Mouse (Mus musculus): ENCODE data around the gene Cd300e. TPM values are rescaled to one million over a fixed set of nuclear protein-coding genes. Genes with fewer than 3 reads are reported as not detected.

Gene Cd300e
- polyA plus RNA-seq, 1 experiment from 2014 or later = not detected

DNA sequence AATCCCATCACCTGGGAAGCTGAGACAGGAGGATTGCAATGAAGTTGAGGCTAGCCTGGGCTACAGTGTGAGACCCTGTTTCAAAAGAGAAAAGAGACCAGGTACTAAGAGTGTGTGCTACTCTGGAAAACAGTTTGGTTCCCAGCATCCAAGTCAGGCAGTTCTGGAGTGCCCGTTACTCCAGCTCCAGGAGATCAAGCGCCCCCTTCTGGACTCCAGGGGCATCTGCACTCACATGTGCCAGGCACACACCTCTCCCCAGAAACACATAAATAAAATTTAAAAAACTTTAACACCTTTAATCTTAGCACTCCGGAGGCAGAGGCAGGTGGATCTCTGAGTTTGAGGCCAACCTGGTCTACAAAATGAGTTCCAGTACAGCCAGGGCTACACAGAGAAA is 19.4 kb upstream of the Cd300e start:
- Histone ChIP-seq H3K9ac (replicated peaks) (no peak overlapping the region), H3K27me3 (peaks cover 21% of the 10 kb centered on the region), H3K4me3 (replicated peaks) (no peak overlapping the region), H3K9me3 (no peaks in the 10 kb centered on the region), H3K36me3 (no peaks in the 10 kb centered on the region), H3K4me1 (replicated peaks) (no peaks in the 10 kb centered on the region), H3K4me2 (no peak overlapping the region), H3K27ac (no peak overlapping the region)
- no peak for ATAC-seq (ENCODE audit: insufficient number of reproducible peaks, insufficient read depth, low FRiP score, low TSS enrichment, low read depth)
- 64% methylated on average over 3 of the region's 3 CpGs for WGBS

DNA sequence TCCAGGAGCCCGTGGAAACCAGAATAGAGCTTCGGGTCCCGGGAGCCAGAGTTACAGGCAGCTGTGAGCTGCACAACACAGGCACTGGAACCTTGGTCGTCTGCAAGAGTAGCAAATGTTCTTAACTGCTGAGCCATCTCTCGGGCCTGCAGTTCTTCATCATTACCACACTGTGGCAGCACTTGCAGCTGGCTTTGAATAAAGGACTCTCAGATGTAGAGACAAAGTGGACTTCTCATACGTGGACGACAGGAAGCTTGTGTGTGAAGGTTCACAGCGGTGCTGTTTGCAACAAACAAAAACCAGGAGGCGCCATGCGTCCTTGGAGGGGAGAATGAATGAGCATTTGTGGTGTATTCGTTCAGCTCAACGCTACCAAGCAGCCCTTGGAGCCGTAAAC is 18.9 kb upstream of the Cd300e start:
- no peak overlapping the region for H3K9ac ChIP-seq (replicated peaks)
- H3K4me3 ChIP-seq (replicated peaks) = no peak overlapping the region
- no peak overlapping the region for H3K4me2 ChIP-seq
- no peaks in the 10 kb centered on the region for H3K9me3 ChIP-seq
- H3K27ac ChIP-seq = no peak overlapping the region
- no peaks in the 10 kb centered on the region for H3K4me1 ChIP-seq (replicated peaks)
- ATAC-seq (ENCODE audit: insufficient number of reproducible peaks, insufficient read depth, low FRiP score, low TSS enrichment, low read depth) = no peak
- H3K27me3 ChIP-seq = peaks cover 17% of the 10 kb centered on the region
- no peaks in the 10 kb centered on the region for H3K36me3 ChIP-seq
- WGBS = 37% methylated on average over 13 of the region's 13 CpGs

- no peak overlapping the region for H3K27ac ChIP-seq
- no peak overlapping the region for H3K9ac ChIP-seq (replicated peaks)
- no peak overlapping the region for H3K4me2 ChIP-seq
These were observed 16.7 kb upstream of the Cd300e start for GRCm38 (mm10) chr11:115078680-115079079.

DNA sequence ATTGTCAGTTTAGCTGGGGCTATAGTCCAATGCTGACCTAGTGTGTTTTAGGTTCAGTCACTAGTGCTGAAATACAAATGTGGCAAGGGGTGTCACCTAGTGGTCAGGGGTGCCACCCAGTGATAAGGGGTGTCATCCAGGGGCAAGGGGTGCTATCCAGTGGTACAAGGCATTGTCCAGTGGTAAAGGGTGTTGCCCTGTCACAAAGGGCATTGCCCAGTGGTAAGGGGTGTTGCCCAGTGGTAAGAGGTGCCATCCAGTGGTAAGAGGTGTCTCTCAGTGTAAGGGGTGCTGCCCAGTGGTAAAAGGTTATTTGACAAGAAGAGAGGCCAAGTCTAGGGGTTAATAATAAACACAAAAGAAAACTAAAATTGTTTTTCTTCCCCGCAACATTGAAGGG is 15.5 kb upstream of the Cd300e start:
- H3K27ac ChIP-seq = no peak overlapping the region
- 89% methylated on average over 1 of the region's 1 CpGs for WGBS
- ATAC-seq (ENCODE audit: insufficient number of reproducible peaks, insufficient read depth, low FRiP score, low TSS enrichment, low read depth) = no peak
- no peaks in the 10 kb centered on the region for H3K4me1 ChIP-seq (replicated peaks)
- no peaks in the 10 kb centered on the region for H3K36me3 ChIP-seq
- H3K9me3 ChIP-seq = no peaks in the 10 kb centered on the region
- H3K9ac ChIP-seq (replicated peaks) = no peak overlapping the region
- H3K27me3 ChIP-seq = no peaks in the 10 kb centered on the region; the same call in 1 of the 2 replicates
- no peak overlapping the region for H3K4me2 ChIP-seq
- no peak overlapping the region for H3K4me3 ChIP-seq (replicated peaks)

More at GRCm38 (mm10) chr11:115078680-115079079, 16.7 kb upstream of the Cd300e start:
- no peak overlapping the region for H3K4me3 ChIP-seq (replicated peaks)
- H3K9me3 ChIP-seq = no peaks in the 10 kb centered on the region
- 88% methylated on average over 5 of the region's 5 CpGs for WGBS
- H3K36me3 ChIP-seq = no peaks in the 10 kb centered on the region
- ATAC-seq (ENCODE audit: insufficient number of reproducible peaks, insufficient read depth, low FRiP score, low TSS enrichment, low read depth) = no peak
- no peaks in the 10 kb centered on the region for H3K4me1 ChIP-seq (replicated peaks)
- H3K27me3 ChIP-seq = peaks cover 1% of the 10 kb centered on the region

DNA sequence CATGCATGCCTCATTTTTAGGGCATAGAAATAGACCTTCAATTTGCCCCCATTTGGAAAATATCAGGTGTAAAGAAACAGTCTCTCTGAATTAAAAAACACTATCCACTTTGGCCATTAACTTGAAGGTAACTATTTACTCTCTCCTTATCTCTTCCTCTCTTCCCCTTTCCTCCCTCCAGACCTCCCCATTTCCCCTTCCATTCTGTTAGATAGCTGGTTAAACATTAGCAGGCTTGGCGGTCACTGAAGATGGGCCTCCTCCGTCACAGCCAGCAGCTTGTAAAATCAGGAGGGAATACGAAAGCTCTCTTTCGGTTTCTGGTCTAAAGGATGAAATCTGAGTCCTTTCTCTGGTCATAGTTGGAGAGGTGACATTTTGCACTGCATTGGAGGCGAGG is 13.9 kb upstream of the Cd300e start:
- peaks cover 9% of the 10 kb centered on the region for H3K4me1 ChIP-seq (replicated peaks)
- H3K27ac ChIP-seq = no peak overlapping the region
- ATAC-seq (ENCODE audit: insufficient number of reproducible peaks, insufficient read depth, low FRiP score, low TSS enrichment, low read depth) = no peak
- 67% methylated on average over 5 of the region's 5 CpGs for WGBS
- no peak overlapping the region for H3K4me3 ChIP-seq (replicated peaks)
- no peak overlapping the region for H3K9ac ChIP-seq (replicated peaks)
- H3K27me3 ChIP-seq = peaks cover 4% of the 10 kb centered on the region; the same call in 1 of the 2 replicates
- no peaks in the 10 kb centered on the region for H3K36me3 ChIP-seq
- H3K9me3 ChIP-seq = no peaks in the 10 kb centered on the region
- H3K4me2 ChIP-seq = no peak overlapping the region

DNA sequence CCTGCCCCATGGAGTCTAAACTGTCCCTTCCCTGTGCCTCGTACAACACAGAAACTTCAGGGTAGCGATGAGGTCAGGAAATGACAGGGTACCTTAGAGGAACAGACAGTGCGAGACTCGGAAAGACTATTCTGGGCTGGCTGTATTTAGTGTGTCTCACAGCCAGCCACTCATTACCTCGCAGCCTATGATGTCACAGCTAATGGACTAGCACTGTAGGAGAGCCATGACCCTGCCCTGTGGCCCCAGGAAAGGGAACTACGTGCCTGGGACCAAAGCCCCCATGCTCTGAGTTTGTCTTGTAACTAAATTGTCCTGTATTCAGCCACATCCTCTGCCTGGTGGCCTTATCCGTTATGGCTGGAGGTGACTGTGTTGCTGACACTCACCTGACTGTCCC is 13.4 kb upstream of the Cd300e start:
- Histone ChIP-seq H3K9ac (replicated peaks) (no peak overlapping the region), H3K4me1 (replicated peaks) (peaks cover 9% of the 10 kb centered on the region), H3K36me3 (no peaks in the 10 kb centered on the region), H3K4me2 (no peak overlapping the region), H3K4me3 (replicated peaks) (no peak overlapping the region), H3K27me3 (peaks cover 6% of the 10 kb centered on the region; the same call in 1 of the 2 replicates), H3K9me3 (no peaks in the 10 kb centered on the region), H3K27ac (no peak overlapping the region)
- ATAC-seq (ENCODE audit: insufficient number of reproducible peaks, insufficient read depth, low FRiP score, low TSS enrichment, low read depth) = no peak
- 73% methylated on average over 7 of the region's 7 CpGs for WGBS

- Histone ChIP-seq H3K4me1 (replicated peaks) (peaks cover 9% of the 10 kb centered on the region), H3K4me2 (no peak overlapping the region), H3K27ac (no peak overlapping the region), H3K9me3 (no peaks in the 10 kb centered on the region), H3K36me3 (no peaks in the 10 kb centered on the region), H3K27me3 (peaks cover 6% of the 10 kb centered on the region; the same call in 1 of the 2 replicates), H3K4me3 (replicated peaks) (no peak overlapping the region), H3K9ac (replicated peaks) (no peak overlapping the region)
- WGBS = 72% methylated on average over 5 of the region's 5 CpGs
- no peak for ATAC-seq (ENCODE audit: insufficient number of reproducible peaks, insufficient read depth, low FRiP score, low TSS enrichment, low read depth)
These were observed 11.0 kb upstream of the Cd300e start for GRCm38 (mm10) chr11:115073002-115073401.

DNA sequence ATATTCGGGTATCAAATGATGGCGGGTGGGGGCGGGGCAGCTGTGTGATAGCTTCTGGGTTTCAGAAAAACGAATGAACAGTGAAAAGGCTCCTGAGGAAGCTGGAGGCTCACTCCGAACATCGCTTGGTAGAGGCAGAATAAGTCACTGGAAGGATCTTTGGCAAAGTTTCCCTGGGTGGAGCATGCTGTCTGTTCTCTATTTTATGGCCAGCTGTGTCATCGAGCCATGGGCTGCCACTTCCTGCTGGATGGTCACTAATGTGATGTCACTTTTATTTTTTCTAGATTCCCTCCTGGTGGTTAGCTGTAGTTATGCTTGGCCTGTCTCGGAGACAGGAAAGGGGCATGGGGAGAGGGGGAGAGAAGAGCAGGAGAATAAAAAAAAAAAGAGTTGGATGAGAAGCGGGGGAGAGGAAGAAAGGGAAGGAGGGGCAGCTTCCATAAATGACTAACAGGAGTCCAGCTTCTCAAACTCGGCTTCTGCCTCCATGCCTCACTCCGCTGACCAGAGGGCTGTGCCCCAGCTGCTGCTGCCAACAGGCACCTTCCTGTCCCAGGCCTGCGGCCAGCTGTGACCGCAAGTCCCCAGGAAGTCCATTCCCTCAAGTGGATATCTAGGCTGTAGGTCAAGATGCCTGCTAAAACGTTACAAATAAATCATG is 9.8 kb upstream of the Cd300e start:
- H3K4me3 ChIP-seq (replicated peaks) = no peak overlapping the region
- H3K36me3 ChIP-seq = no peaks in the 10 kb centered on the region
- WGBS = 20% methylated on average over 14 of the region's 14 CpGs
- peak overlapping the region; percentile 5; the same call in 1 of the 2 replicates for H3K4me2 ChIP-seq
- peaks cover 9% of the 10 kb centered on the region for H3K4me1 ChIP-seq (replicated peaks)
- no peak overlapping the region for H3K27ac ChIP-seq
- H3K9ac ChIP-seq (replicated peaks) = no peak overlapping the region
- ATAC-seq (ENCODE audit: insufficient number of reproducible peaks, insufficient read depth, low FRiP score, low TSS enrichment, low read depth) = no peak
- no peaks in the 10 kb centered on the region for H3K9me3 ChIP-seq
- peaks cover 6% of the 10 kb centered on the region; the same call in 1 of the 2 replicates for H3K27me3 ChIP-seq

GRCm38 (mm10) chr11:115071015-115071551 is 9.1 kb upstream of the Cd300e start:
- ATAC-seq (ENCODE audit: insufficient number of reproducible peaks, insufficient read depth, low FRiP score, low TSS enrichment, low read depth) = no peak
- Histone ChIP-seq H3K27me3 (peaks cover 6% of the 10 kb centered on the region), H3K9ac (replicated peaks) (no peak overlapping the region), H3K4me3 (replicated peaks) (no peak overlapping the region), H3K4me2 (peak overlapping the region; percentile 5; the same call in 1 of the 2 replicates), H3K36me3 (no peaks in the 10 kb centered on the region), H3K4me1 (replicated peaks) (peaks cover 9% of the 10 kb centered on the region), H3K27ac (no peak overlapping the region), H3K9me3 (no peaks in the 10 kb centered on the region)
- WGBS = 25% methylated on average over 9 of the region's 9 CpGs

GRCm38 (mm10) chr11:115066768-115067167 is 4.8 kb upstream of the Cd300e start:
- 73% methylated on average over 6 of the region's 6 CpGs for WGBS
- H3K9ac ChIP-seq (replicated peaks) = no peak overlapping the region

DNA sequence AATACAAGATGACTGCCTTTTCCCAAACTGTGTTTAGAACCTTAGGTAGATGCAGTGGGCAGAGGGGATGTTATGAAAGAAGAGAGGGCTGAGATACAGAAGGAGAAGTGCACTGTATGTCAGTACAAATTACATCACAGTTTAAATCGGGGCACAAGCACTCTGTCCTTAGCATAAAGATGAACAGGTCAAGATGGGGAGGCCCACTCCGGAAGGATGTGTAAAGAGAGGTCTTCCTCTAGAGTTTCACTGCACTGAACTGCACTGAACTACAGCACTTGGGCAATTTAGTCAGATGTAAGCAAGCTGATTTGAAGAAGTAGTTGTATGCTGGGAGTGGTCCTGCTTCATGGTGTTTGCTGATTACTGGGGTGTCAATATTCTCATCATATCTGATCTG is 2.2 kb downstream of the Cd300e start:
- Histone ChIP-seq H3K9ac (replicated peaks) (no peak overlapping the region), H3K4me3 (replicated peaks) (no peak overlapping the region), H3K4me1 (replicated peaks) (no peaks in the 10 kb centered on the region), H3K36me3 (no peaks in the 10 kb centered on the region), H3K9me3 (no peaks in the 10 kb centered on the region), H3K27ac (no peak overlapping the region), H3K4me2 (no peak overlapping the region), H3K27me3 (peaks cover 7% of the 10 kb centered on the region; the same call in 1 of the 2 replicates)
- 76% methylated on average over 2 of the region's 2 CpGs for WGBS
- ATAC-seq (ENCODE audit: insufficient number of reproducible peaks, insufficient read depth, low FRiP score, low TSS enrichment, low read depth) = no peak

More at GRCm38 (mm10) chr11:115066768-115067167, 4.8 kb upstream of the Cd300e start:
- ATAC-seq (ENCODE audit: insufficient number of reproducible peaks, insufficient read depth, low FRiP score, low TSS enrichment, low read depth) = no peak
- H3K27ac ChIP-seq = no peak overlapping the region
- peaks cover 10% of the 10 kb centered on the region for H3K27me3 ChIP-seq
- H3K9me3 ChIP-seq = no peaks in the 10 kb centered on the region
- H3K36me3 ChIP-seq = no peaks in the 10 kb centered on the region
- H3K4me1 ChIP-seq (replicated peaks) = peaks cover 4% of the 10 kb centered on the region; the same call in 1 of the 2 replicates
- H3K4me2 ChIP-seq = no peak overlapping the region
- H3K4me3 ChIP-seq (replicated peaks) = no peak overlapping the region

Measured in limb, embryonic 12.5 days (tissue).